Mouse (Mus musculus): ENCODE data around the gene Myh7. TPM values are rescaled to one million over a fixed set of nuclear protein-coding genes. Genes with fewer than 3 reads are reported as not detected.
"Not testable (repeated sequence)": the region's sequence is repeated elsewhere in the genome, so short reads cannot be mapped to it uniquely, and the experiment has no call there.

Gene Myh7
- polyA plus RNA-seq, 1 experiment from 2014 or later: 0.16 TPM

GRCm38 (mm10) chr14:55000814-55001213, 6.4 kb upstream of the Myh7 start:
- Histone ChIP-seq H3K27me3 (ENCODE audit: insufficient read depth, low read length) (no peaks in the 10 kb centered on the region), H3K36me3 (ENCODE audit: insufficient read depth, low read length) (no peaks in the 10 kb centered on the region), H3K4me3 (replicated peaks; ENCODE audit: low read depth, low read length) (no peak overlapping the region), H3K4me2 (ENCODE audit: low read length) (no peak overlapping the region), H3K9ac (ENCODE audit: low read depth, low read length) (no peak overlapping the region), H3K4me1 (replicated peaks; ENCODE audit: insufficient read depth, low read length) (peaks cover 9% of the 10 kb centered on the region; the same call in 1 of the 2 replicates), H3K9me3 (replicated peaks; ENCODE audit: low read length) (no peaks in the 10 kb centered on the region), H3K27ac (no peak overlapping the region)
- no peak for TF ChIP-seq CTCF (IDR thresholded peaks at IDR 0.05; ENCODE audit: low read depth)
- 79% methylated on average over 6 of the region's 6 CpGs for WGBS
- DNase-seq (ENCODE audit: low spot score): no peak
- ATAC-seq (replicated peaks; ENCODE audit: low FRiP score, low read depth): no peak

- H3K4me1 ChIP-seq (replicated peaks; ENCODE audit: insufficient read depth, low read length); H3K9me3 ChIP-seq (replicated peaks; ENCODE audit: low read length); H3K9ac ChIP-seq (ENCODE audit: low read depth, low read length); DNase-seq (ENCODE audit: low spot score); ATAC-seq (replicated peaks; ENCODE audit: low FRiP score, low read depth); H3K4me2 ChIP-seq (ENCODE audit: low read length); H3K36me3 ChIP-seq (ENCODE audit: insufficient read depth, low read length); H3K27ac ChIP-seq; H3K27me3 ChIP-seq (ENCODE audit: insufficient read depth, low read length); H3K4me3 ChIP-seq (replicated peaks; ENCODE audit: low read depth, low read length): not testable (repeated sequence)
- peak; percentile 48 for TF ChIP-seq CTCF (IDR thresholded peaks at IDR 0.05; ENCODE audit: low read depth)
- 77% methylated on average over 5 of the region's 5 CpGs for WGBS
These were observed 5.4 kb upstream of the Myh7 start for GRCm38 (mm10) chr14:54999868-55000267.

GRCm38 (mm10) chr14:54998680-54999079, 4.3 kb upstream of the Myh7 start:
- Histone ChIP-seq H3K4me2 (ENCODE audit: low read length) (no peak overlapping the region), H3K9me3 (replicated peaks; ENCODE audit: low read length) (no peaks in the 10 kb centered on the region), H3K9ac (ENCODE audit: low read depth, low read length) (no peak overlapping the region), H3K4me3 (replicated peaks; ENCODE audit: low read depth, low read length) (no peak overlapping the region), H3K27me3 (ENCODE audit: insufficient read depth, low read length) (no peaks in the 10 kb centered on the region), H3K27ac (no peak overlapping the region), H3K36me3 (ENCODE audit: insufficient read depth, low read length) (no peaks in the 10 kb centered on the region), H3K4me1 (replicated peaks; ENCODE audit: insufficient read depth, low read length) (peaks cover 4% of the 10 kb centered on the region; the same call in 1 of the 2 replicates)
- ATAC-seq (replicated peaks; ENCODE audit: low FRiP score, low read depth) (no peak), DNase-seq (ENCODE audit: low spot score) (no peak)
- TF ChIP-seq CTCF (IDR thresholded peaks at IDR 0.05; ENCODE audit: low read depth): no peak

GRCm38 (mm10) chr14:54997297-54997696, 2.9 kb upstream of the Myh7 start:
- Histone ChIP-seq H3K9ac (ENCODE audit: low read depth, low read length) (no peak overlapping the region), H3K36me3 (ENCODE audit: insufficient read depth, low read length) (no peaks in the 10 kb centered on the region), H3K27me3 (ENCODE audit: insufficient read depth, low read length) (no peaks in the 10 kb centered on the region), H3K4me2 (ENCODE audit: low read length) (no peak overlapping the region), H3K4me1 (replicated peaks; ENCODE audit: insufficient read depth, low read length) (0 out of 2 replicates have a peak, but pooled peaks cover 3% of the 10 kb centered on the region), H3K4me3 (replicated peaks; ENCODE audit: low read depth, low read length) (no peak overlapping the region), H3K9me3 (replicated peaks; ENCODE audit: low read length) (no peaks in the 10 kb centered on the region), H3K27ac (no peak overlapping the region)
- DNase-seq (ENCODE audit: low spot score) (peak; percentile 58), ATAC-seq (replicated peaks; ENCODE audit: low FRiP score, low read depth) (no peak)
- 40% methylated on average over 4 of the region's 4 CpGs for WGBS
- no peak for TF ChIP-seq CTCF (IDR thresholded peaks at IDR 0.05; ENCODE audit: low read depth)

- ATAC-seq (replicated peaks; ENCODE audit: low FRiP score, low read depth) (no peak), DNase-seq (ENCODE audit: low spot score) (peak; percentile 44)
- H3K4me1 ChIP-seq (replicated peaks; ENCODE audit: insufficient read depth, low read length): no peaks in the 10 kb centered on the region
- H3K4me3 ChIP-seq (replicated peaks; ENCODE audit: low read depth, low read length): no peak overlapping the region
- no peak overlapping the region for H3K9ac ChIP-seq (ENCODE audit: low read depth, low read length)
- H3K9me3 ChIP-seq (replicated peaks; ENCODE audit: low read length): no peaks in the 10 kb centered on the region
- H3K36me3 ChIP-seq (ENCODE audit: insufficient read depth, low read length): no peaks in the 10 kb centered on the region
- H3K27ac ChIP-seq: no peak overlapping the region
- no peaks in the 10 kb centered on the region for H3K27me3 ChIP-seq (ENCODE audit: insufficient read depth, low read length)
- no peak overlapping the region for H3K4me2 ChIP-seq (ENCODE audit: low read length)
- no peak for TF ChIP-seq CTCF (IDR thresholded peaks at IDR 0.05; ENCODE audit: low read depth)
- WGBS: 43% methylated on average over 9 of the region's 9 CpGs
These were observed 2.4 kb upstream of the Myh7 start for GRCm38 (mm10) chr14:54996793-54997192.

GRCm38 (mm10) chr14:54995457-54996138, 1.2 kb upstream of the Myh7 start:
- 60% methylated on average over 14 of the region's 14 CpGs for WGBS
- H3K4me2 ChIP-seq (ENCODE audit: low read length): no peak overlapping the region
- H3K9me3 ChIP-seq (replicated peaks; ENCODE audit: low read length): no peaks in the 10 kb centered on the region
- no peak for TF ChIP-seq CTCF (IDR thresholded peaks at IDR 0.05; ENCODE audit: low read depth)
- H3K27me3 ChIP-seq (ENCODE audit: insufficient read depth, low read length): no peaks in the 10 kb centered on the region
- no peak overlapping the region for H3K9ac ChIP-seq (ENCODE audit: low read depth, low read length)
- ATAC-seq (replicated peaks; ENCODE audit: low FRiP score, low read depth) (no peak), DNase-seq (ENCODE audit: low spot score) (no peak)
- H3K27ac ChIP-seq: no peak overlapping the region
- no peaks in the 10 kb centered on the region for H3K4me1 ChIP-seq (replicated peaks; ENCODE audit: insufficient read depth, low read length)
- H3K4me3 ChIP-seq (replicated peaks; ENCODE audit: low read depth, low read length): no peak overlapping the region
- H3K36me3 ChIP-seq (ENCODE audit: insufficient read depth, low read length): no peaks in the 10 kb centered on the region

GRCm38 (mm10) chr14:54994869-54995186, 402 bp upstream of the Myh7 start:
- H3K4me3 ChIP-seq (replicated peaks; ENCODE audit: low read depth, low read length): no peak overlapping the region
- ATAC-seq (replicated peaks; ENCODE audit: low FRiP score, low read depth): no peak
- no peak overlapping the region for H3K27ac ChIP-seq

More at GRCm38 (mm10) chr14:54994869-54995186, 402 bp upstream of the Myh7 start:
- no peaks in the 10 kb centered on the region for H3K4me1 ChIP-seq (replicated peaks; ENCODE audit: insufficient read depth, low read length)
- no peak overlapping the region for H3K9ac ChIP-seq (ENCODE audit: low read depth, low read length)
- TF ChIP-seq CTCF (IDR thresholded peaks at IDR 0.05; ENCODE audit: low read depth): no peak
- no peaks in the 10 kb centered on the region for H3K27me3 ChIP-seq (ENCODE audit: insufficient read depth, low read length)
- H3K4me2 ChIP-seq (ENCODE audit: low read length): no peak overlapping the region
- H3K9me3 ChIP-seq (replicated peaks; ENCODE audit: low read length): no peaks in the 10 kb centered on the region
- no peak for DNase-seq (ENCODE audit: low spot score)
- no peaks in the 10 kb centered on the region for H3K36me3 ChIP-seq (ENCODE audit: insufficient read depth, low read length)
